Mouse (Mus musculus) erythroblast, embryonic 14.5 days (primary cell): Measurements from ENCODE around the gene Milr1.

Experiments used
- GATA1 ChIP-seq: IDR thresholded peaks from 2 replicates; pipeline ENCODE4 v1.6.1; 2012; ENCODE audit warnings: low read length, inconsistent platforms, mixed read lengths
- TAL1 ChIP-seq: IDR thresholded peaks from 3 replicates; pipeline ENCODE4 v1.6.1; 2012; ENCODE audit warnings: low read length, inconsistent platforms, mixed read lengths

GRCm38 (mm10) chr11:106723611-106724125, 27.4 kb upstream of the Milr1 start:
- no peak for TF ChIP-seq TAL1
- no peak for TF ChIP-seq GATA1
